Mouse (Mus musculus) testis, adult 2 months (tissue): ENCODE data around the gene Tpcn1. TPM values are rescaled to one million over a fixed set of nuclear protein-coding genes. Genes with fewer than 3 reads are reported as not detected.

ENCODE experiments used
- H3K27ac ChIP-seq: fragments of 200-500 bp; 2 replicates; pipeline ENCODE4 v1.5.1; 2012; ENCODE audit warnings: low read depth, low read length; ENCODE audit not compliant: control insufficient read depth, insufficient read depth
- H3K27me3 ChIP-seq: fragments of 200-500 bp; 2 replicates; pipeline ENCODE4 v1.6.1; 2012; ENCODE audit warnings: mild to moderate bottlenecking, low read length, moderate library complexity; ENCODE audit not compliant: control insufficient read depth, insufficient read depth
- H3K36me3 ChIP-seq: fragments of 200-500 bp; 2 replicates; pipeline ENCODE4 v1.6.1; 2012; ENCODE audit warnings: mild to moderate bottlenecking, low read length; ENCODE audit not compliant: control insufficient read depth, insufficient read depth
- H3K4me1 ChIP-seq: fragments of 200-500 bp; 2 replicates; pipeline ENCODE4 v1.6.1; 2012; ENCODE audit warnings: low read length; ENCODE audit not compliant: control insufficient read depth, insufficient read depth
- H3K4me3 ChIP-seq: fragments of 200-500 bp; 2 replicates; pipeline ENCODE4 v1.5.1; 2012; ENCODE audit warnings: low read depth, mild to moderate bottlenecking, low read length, moderate library complexity, mixed read lengths; ENCODE audit not compliant: control insufficient read depth
- CTCF ChIP-seq: fragments of 200-500 bp; IDR thresholded peaks from 2 replicates; pipeline ENCODE4 v1.5.1; 2012; ENCODE audit warnings: low read depth, mild to moderate bottlenecking, inconsistent platforms, low read length, moderate library complexity; ENCODE audit not compliant: control insufficient read depth, insufficient read depth, insufficient replicate concordance
- POLR2A ChIP-seq: fragments of 200-500 bp; IDR thresholded peaks from 2 replicates; pipeline ENCODE4 v1.6.1; 2012; ENCODE audit warnings: low read depth, mild to moderate bottlenecking, inconsistent platforms, low read length, moderate library complexity; ENCODE audit not compliant: control insufficient read depth
- polyA plus RNA-seq: library from polyadenylated mRNA; depleted of rRNA; stranded (reverse); fragments of >200 nt; gene quantifications from 2 replicates; pipeline ENCODE4 v1.2.3, GENCODE M21; 2012; rRNA removed

The Tpcn1 gene
- polyA plus RNA-seq, result 18.7 and 20.7 TPM in 2 replicates

GRCm38 (mm10) chr5:120588569-120589094 is at the start of gene Tpcn1, which contains the start of gene Iqcd:
Tpcn1 (minus strand) TSS chr5:120588673.
Iqcd (plus strand) TSS chr5:120589016.
- peak within 1 kb of the TSS; percentile 80 for H3K27ac ChIP-seq
- peaks cover 24% of the 10 kb centered on the region for H3K4me1 ChIP-seq
- H3K36me3 ChIP-seq, result no peaks in the 10 kb centered on the region
- peak within 1 kb of the TSS; percentile 87 for H3K4me3 ChIP-seq
- no peak for TF ChIP-seq CTCF
- peak; percentile 75 for TF ChIP-seq POLR2A
- H3K27me3 ChIP-seq, result no peaks in the 10 kb centered on the region

DNA sequence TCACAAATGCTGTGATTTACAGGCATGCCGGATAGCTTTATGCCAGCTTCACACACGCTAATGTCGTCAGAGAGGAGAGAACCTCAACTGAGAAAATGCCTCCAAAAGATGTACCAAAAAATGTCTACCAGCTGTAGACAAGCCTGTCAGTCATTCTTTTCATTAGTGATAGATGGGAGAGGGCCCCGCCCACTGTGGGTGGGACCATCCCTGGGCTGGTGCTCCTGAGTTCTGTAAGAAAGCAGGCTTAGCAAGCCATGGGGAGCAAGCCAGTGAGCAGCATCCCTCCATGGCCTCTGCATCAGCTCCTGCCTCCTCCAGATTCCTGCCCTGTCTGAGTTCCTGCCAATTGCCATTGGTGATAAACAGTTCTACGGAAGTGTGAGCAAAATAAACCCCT is 47.2 kb upstream of the Tpcn1 start:
- no peak for TF ChIP-seq POLR2A
- TF ChIP-seq CTCF, result no peak
- H3K4me1 ChIP-seq, result peaks cover 13% of the 10 kb centered on the region
- H3K4me3 ChIP-seq, result no peak overlapping the region
- H3K36me3 ChIP-seq, result no peaks in the 10 kb centered on the region
- no peak overlapping the region for H3K27ac ChIP-seq
- H3K27me3 ChIP-seq, result no peaks in the 10 kb centered on the region

DNA sequence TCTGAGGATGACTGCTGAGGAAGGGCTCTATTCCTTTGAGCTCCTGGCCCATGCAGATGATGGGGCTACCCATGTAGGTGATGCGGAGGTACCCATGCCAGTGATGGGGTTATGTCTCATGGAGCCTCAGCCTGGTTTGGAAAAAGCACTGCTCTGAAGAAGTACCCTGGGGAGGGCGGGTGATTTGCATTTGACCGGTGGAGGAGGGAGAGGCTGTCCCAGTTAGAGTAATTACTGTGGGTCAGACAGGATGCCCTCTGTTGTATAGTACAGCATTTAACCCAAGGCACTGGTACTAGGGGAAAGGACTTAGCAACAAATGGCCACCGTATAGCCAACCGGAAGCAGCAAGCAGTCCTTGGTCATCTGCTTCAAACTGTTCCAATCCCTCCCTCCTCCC is 46.4 kb upstream of the Tpcn1 start:
- Histone ChIP-seq H3K4me1 (peaks cover 15% of the 10 kb centered on the region), H3K36me3 (no peaks in the 10 kb centered on the region), H3K4me3 (peak overlapping the region; percentile 76), H3K27ac (no peak overlapping the region), H3K27me3 (no peaks in the 10 kb centered on the region)
- TF ChIP-seq CTCF (no peak), POLR2A (no peak)

- peaks cover 19% of the 10 kb centered on the region for H3K4me1 ChIP-seq
- no peaks in the 10 kb centered on the region for H3K27me3 ChIP-seq
- H3K36me3 ChIP-seq, result no peaks in the 10 kb centered on the region
- TF ChIP-seq CTCF (no peak), POLR2A (peak; percentile 41; the same call in 1 of the 2 replicates)
- peak within 1 kb of the TSS; percentile 76 for H3K4me3 ChIP-seq
- H3K27ac ChIP-seq, result no peak within 1 kb of the TSS
These were observed 45.7 kb upstream of the Tpcn1 start, which contains the start of gene Cfap73 for GRCm38 (mm10) chr5:120634131-120634530. Cfap73 (minus strand) TSS chr5:120634235.

DNA sequence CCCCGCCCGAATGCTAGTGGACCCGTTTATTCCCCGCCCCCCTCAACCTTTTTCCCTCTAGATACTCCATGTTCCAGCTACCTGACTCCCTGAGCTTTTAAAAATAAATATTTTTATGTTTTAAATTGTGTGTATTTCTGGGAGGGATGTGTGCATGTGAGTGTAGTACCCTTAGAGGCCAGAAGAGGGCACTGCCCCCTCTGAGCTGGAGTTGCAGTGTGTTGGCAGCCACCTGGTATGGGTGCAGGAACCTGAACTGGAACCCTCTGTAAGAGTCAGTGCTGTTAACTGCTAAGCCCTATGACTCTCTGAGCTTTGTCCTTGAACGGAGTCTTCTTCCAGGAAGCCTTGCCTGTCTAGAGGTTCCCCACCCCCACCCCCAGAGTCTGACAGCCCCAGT is 43.4 kb upstream of the Tpcn1 start:
- H3K4me1 ChIP-seq, result peaks cover 26% of the 10 kb centered on the region
- H3K27me3 ChIP-seq, result no peaks in the 10 kb centered on the region
- no peak overlapping the region for H3K27ac ChIP-seq
- peak overlapping the region; percentile 57; the same call in 1 of the 2 replicates for H3K4me3 ChIP-seq
- TF ChIP-seq POLR2A (no peak), CTCF (peak; percentile 69; the same call in 1 of the 2 replicates)
- H3K36me3 ChIP-seq, result no peaks in the 10 kb centered on the region

DNA sequence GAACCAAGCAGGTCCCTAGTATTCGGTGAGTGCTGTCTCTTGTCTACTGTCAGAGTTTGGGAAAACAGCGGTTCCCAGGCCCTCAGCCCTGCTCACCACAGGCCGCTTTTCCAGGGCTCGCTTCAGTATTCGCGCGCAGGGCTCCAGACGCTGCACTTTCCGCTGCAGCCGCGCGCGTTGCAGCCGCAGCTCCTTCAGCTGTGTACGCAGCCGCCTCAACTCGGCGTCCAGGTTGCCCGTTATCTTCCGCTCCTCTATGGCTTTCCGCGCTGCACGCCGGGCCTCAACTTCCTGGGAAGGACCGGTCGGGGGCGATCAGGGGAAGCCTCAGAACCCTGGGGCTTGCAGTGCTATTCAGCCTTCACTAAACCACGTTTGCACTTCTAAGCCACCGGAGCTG is 42.7 kb upstream of the Tpcn1 start:
- Histone ChIP-seq H3K4me1 (peaks cover 32% of the 10 kb centered on the region), H3K36me3 (no peaks in the 10 kb centered on the region), H3K4me3 (peak overlapping the region; percentile 87), H3K27ac (no peak overlapping the region), H3K27me3 (no peaks in the 10 kb centered on the region)
- TF ChIP-seq CTCF (no peak), POLR2A (no peak)

DNA sequence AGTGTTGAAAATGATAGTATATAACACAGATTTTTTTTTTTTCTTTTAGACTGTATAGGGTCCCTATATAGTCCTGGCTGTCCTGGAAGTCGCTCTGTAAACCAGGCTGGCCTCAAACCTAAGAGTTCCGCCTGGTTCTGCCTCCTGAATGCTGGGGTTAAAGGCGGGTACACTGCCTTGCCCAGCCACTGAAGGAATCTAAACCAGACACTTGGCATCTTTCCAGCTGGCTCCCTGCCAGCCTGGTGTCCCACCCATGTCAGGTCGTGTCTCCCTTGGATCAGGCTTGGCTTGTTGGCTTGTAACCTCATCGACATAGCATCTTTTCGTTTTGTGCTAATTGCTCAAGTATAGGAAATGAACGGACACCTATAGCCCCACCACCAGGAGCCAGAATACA is 40.2 kb upstream of the Tpcn1 start:
- TF ChIP-seq POLR2A (no peak), CTCF (no peak)
- no peak overlapping the region for H3K27ac ChIP-seq
- H3K36me3 ChIP-seq, result no peaks in the 10 kb centered on the region; the same call in 1 of the 2 replicates
- peaks cover 32% of the 10 kb centered on the region for H3K4me1 ChIP-seq
- peak overlapping the region; percentile 87 for H3K4me3 ChIP-seq
- H3K27me3 ChIP-seq, result no peaks in the 10 kb centered on the region

GRCm38 (mm10) chr5:120627515-120628300 is 39.2 kb upstream of the Tpcn1 start:
- Histone ChIP-seq H3K4me3 (no peak overlapping the region), H3K36me3 (no peaks in the 10 kb centered on the region; the same call in 1 of the 2 replicates), H3K4me1 (peaks cover 32% of the 10 kb centered on the region), H3K27ac (no peak overlapping the region), H3K27me3 (no peaks in the 10 kb centered on the region)
- no peak for TF ChIP-seq POLR2A
- no peak for TF ChIP-seq CTCF
